30 mouse cellular contexts compared by ENCODE assay signal in the genomic region with DNA sequence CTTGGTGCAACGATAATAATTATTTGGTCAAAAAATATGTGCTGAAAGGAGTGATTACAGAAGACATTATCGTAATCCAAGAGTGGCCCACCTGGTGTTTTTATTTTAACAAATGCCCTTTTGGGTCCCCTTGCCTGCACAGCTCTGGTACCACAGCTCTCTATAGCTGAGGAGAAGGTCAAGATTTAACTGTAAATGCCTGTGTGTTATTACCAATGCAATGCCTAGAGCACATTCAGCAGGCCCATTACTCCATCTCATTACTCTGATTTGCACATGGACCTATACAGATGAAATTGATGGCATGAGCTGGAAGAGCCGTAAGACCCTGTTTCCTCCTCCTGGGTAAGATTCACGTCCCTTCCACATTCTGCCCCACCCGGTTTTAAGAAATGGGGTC. TPM values are rescaled to one million over a fixed set of nuclear protein-coding genes. Genes with fewer than 3 reads are reported as not detected.
"Had no signal": no experiment of that assay in that cellular context is flagged by ENCODE, and none has a peak within 500 bp of the region (broad histone marks: within the 10 kb centered on the region; RNA-seq: fewer than 3 reads in every experiment).

No protein-coding gene starts in this region.

- ATAC-seq: forebrain, postnatal 0 days; intestine, embryonic 16.5 days had no signal

- H3K36me3 ChIP-seq: heart, embryonic 13.5 days; heart, embryonic 15.5 days; hindbrain, embryonic 12.5 days; hindbrain, embryonic 15.5 days; limb, embryonic 10.5 days; limb, embryonic 12.5 days had no signal

- H3K27ac ChIP-seq: heart, adult 2 months; heart, embryonic 13.5 days; heart, embryonic 15.5 days; hindbrain, embryonic 12.5 days; hindbrain, embryonic 15.5 days; layer of hippocampus, adult 2 months; left cerebral cortex, adult 2 months; limb, embryonic 10.5 days; limb, embryonic 12.5 days had no signal

- H3K27me3 ChIP-seq: hindbrain, embryonic 12.5 days; hindbrain, embryonic 15.5 days; limb, embryonic 12.5 days had no signal

- H3K9me3 ChIP-seq: heart, embryonic 13.5 days; heart, embryonic 15.5 days; hindbrain, embryonic 12.5 days; hindbrain, embryonic 15.5 days; limb, embryonic 10.5 days; limb, embryonic 12.5 days had no signal

- H3K4me3 ChIP-seq: heart, adult 2 months; heart, embryonic 13.5 days; heart, embryonic 15.5 days; hindbrain, embryonic 12.5 days; hindbrain, embryonic 15.5 days; layer of hippocampus, adult 2 months; left cerebral cortex, adult 2 months; limb, embryonic 10.5 days; limb, embryonic 12.5 days had no signal

- H3K9ac ChIP-seq: forebrain, postnatal 0 days; heart, embryonic 13.5 days; heart, embryonic 15.5 days; hindbrain, embryonic 12.5 days; hindbrain, embryonic 15.5 days; limb, embryonic 12.5 days had no signal

- H3K4me2 ChIP-seq: heart, embryonic 11.5 days; heart, embryonic 13.5 days; heart, embryonic 15.5 days; hindbrain, embryonic 12.5 days; hindbrain, embryonic 15.5 days; limb, embryonic 12.5 days; liver, embryonic 11.5 days had no signal

- H3K4me1 ChIP-seq: heart, embryonic 13.5 days; heart, embryonic 15.5 days had no signal

- DNase-seq: forebrain, postnatal 0 days; gastrocnemius, postnatal 14 days; gastrocnemius, postnatal 36 days; heart, adult 11 months; heart, adult 2 months; heart, postnatal 14 days; heart, postnatal 36 days; kidney, adult 11 months; kidney, adult 2 months; kidney, postnatal 10 days; kidney, postnatal 25 days; kidney, postnatal 4 days; liver had no signal

RNA-seq across cellular contexts. Expression of gene Hoxa1, which starts 19.0 kb away (rescaled TPM):
- total RNA-seq: hematopoietic stem cell, adult 5-6 weeks; layer of hippocampus, adult 2 months; layer of hippocampus, postnatal 10 days; layer of hippocampus, postnatal 25 days; left cerebral cortex, adult 2 months; left cerebral cortex, postnatal 14 days; left cerebral cortex, postnatal 36 days had no signal
- polyA plus RNA-seq: forebrain, postnatal 0 days had no signal

RNA-seq across cellular contexts. Expression of gene Hoxa2, which starts 25.5 kb away (rescaled TPM):
- total RNA-seq: forebrain, postnatal 0 days; layer of hippocampus, adult 2 months; layer of hippocampus, postnatal 10 days; layer of hippocampus, postnatal 25 days; left cerebral cortex, adult 2 months; left cerebral cortex, postnatal 14 days; left cerebral cortex, postnatal 36 days had no signal
- polyA plus RNA-seq: forebrain, postnatal 0 days had no signal

RNA-seq across cellular contexts. Expression of gene 5730596B20Rik, which starts 38.2 kb away (rescaled TPM):
- total RNA-seq: forebrain, postnatal 0 days; gastrocnemius, adult 18-20 months; gastrocnemius, postnatal 36 days; heart, adult 2 months; hematopoietic stem cell, adult 5-6 weeks; layer of hippocampus, adult 2 months; layer of hippocampus, postnatal 10 days; layer of hippocampus, postnatal 25 days; left cerebral cortex, adult 2 months; left cerebral cortex, postnatal 14 days; left cerebral cortex, postnatal 36 days had no signal
- polyA plus RNA-seq: forebrain, postnatal 0 days; heart, adult 2 months had no signal

RNA-seq across cellular contexts. Expression of gene Hoxa4, which starts 52.4 kb away (rescaled TPM):
- total RNA-seq: forebrain, postnatal 0 days; layer of hippocampus, adult 2 months; layer of hippocampus, postnatal 10 days; layer of hippocampus, postnatal 25 days; left cerebral cortex, adult 2 months; left cerebral cortex, postnatal 14 days; left cerebral cortex, postnatal 36 days had no signal
- polyA plus RNA-seq: forebrain, postnatal 0 days had no signal
